Mouse (Mus musculus) liver, postnatal 0 days (tissue): ENCODE measurements at regions not wholly inside any gene's neighbourhood (a gene's known extent, or its start where the extent isn't known, plus 50 kb on each side); places are given as distances from the start of the nearest gene placed in this dataset.

ENCODE experiments used
- CTCF ChIP-seq: sonication (generic); IDR thresholded peaks from 2 replicates; pipeline ENCODE4 v1.5.1; 2016; ENCODE audit warnings: antibody characterized with exemption, low read depth
- EP300 ChIP-seq: IDR thresholded peaks from 2 replicates; pipeline ENCODE4 v1.6.1; 2016; ENCODE audit warnings: antibody characterized with exemption, low read depth, mild to moderate bottlenecking

DNA sequence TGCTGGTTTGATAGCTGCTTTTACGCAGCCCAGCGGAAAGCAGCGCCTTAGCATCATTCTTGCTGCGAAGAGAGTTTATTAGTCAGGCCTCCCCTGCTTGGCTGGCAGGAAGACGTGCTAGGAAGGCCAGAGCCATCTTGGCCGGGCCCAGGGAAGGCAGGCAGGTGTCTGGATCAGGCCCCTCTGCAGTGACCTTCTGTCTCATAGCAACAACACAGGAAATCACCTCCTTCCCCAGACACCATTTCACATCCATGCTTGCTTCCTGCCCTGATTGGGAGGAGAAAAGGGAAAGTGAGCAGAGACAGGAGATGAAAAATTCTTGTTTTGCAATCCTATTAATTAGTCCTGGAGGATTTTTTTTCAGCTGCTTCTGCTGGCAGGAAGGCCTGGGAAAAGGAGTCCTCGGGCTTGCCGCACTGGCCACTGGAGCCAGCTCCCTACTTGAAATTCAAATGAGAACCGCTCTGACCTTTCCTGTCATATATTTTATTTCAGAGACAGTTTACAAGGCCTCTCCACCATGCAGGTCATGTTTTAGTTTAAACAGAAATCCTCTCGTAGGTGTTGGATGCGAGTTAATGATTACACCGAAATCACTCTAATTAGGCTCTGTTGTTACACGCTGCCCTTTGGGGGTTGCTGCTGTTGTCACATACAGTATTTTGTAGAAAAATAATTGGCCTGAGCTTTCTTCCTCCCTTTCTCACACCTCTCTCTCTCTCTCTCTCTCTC is 279.1 kb downstream of the Psat1 start:
- TF ChIP-seq CTCF (no peak), EP300 (no peak)
